Mouse (Mus musculus): ENCODE data around the gene Exoc3l4. TPM values are rescaled to one million over a fixed set of nuclear protein-coding genes. Genes with fewer than 3 reads are reported as not detected.

The Exoc3l4 gene
- polyA plus RNA-seq (2017; shearing (Covaris generic)), result not detected

GRCm38 (mm10) chr12:111416921-111417779, at the start of gene Exoc3l4:
Exoc3l4 (plus strand) TSS chr12:111417017.

GRCm38 (mm10) chr12:111377376-111377973, 39.3 kb upstream of the Exoc3l4 start, which contains the start of gene Cdc42bpb:
Cdc42bpb (minus strand) TSS chr12:111377718.

GRCm38 (mm10) chr12:111406622-111407021, 10.2 kb upstream of the Exoc3l4 start, which contains the start of gene Lbhd2:
Lbhd2 (plus strand) TSS chr12:111406809.

GRCm38 (mm10) chr12:111442309-111443010, 25.6 kb downstream of the Exoc3l4 start, which contains the start of gene Tnfaip2:
Tnfaip2 (plus strand) TSS chr12:111442469.

Other genes starting within 250 kb of the Exoc3l4 start
- gene 4930595D18Rik, start 232.5 kb upstream of the Exoc3l4 start, polyA plus RNA-seq (2017; shearing (Covaris generic)), result 1.6 TPM
- gene Amn, start 145.9 kb upstream of the Exoc3l4 start, polyA plus RNA-seq (2017; shearing (Covaris generic)), result not detected
- not detected for gene Cdc42bpb, start 39.3 kb upstream of the Exoc3l4 start, polyA plus RNA-seq (2017; shearing (Covaris generic))
- gene Lbhd2, start 10.2 kb upstream of the Exoc3l4 start, polyA plus RNA-seq (2017; shearing (Covaris generic)), result not detected
- gene Tnfaip2, start 25.5 kb downstream of the Exoc3l4 start, polyA plus RNA-seq (2017; shearing (Covaris generic)), result not detected
- not detected for gene Gm266, start 68.8 kb downstream of the Exoc3l4 start, polyA plus RNA-seq (2017; shearing (Covaris generic))
- gene Eif5, start 121.0 kb downstream of the Exoc3l4 start, polyA plus RNA-seq (2017; shearing (Covaris generic)), result 107 TPM
- 14.7 TPM for gene Mark3, start 157.5 kb downstream of the Exoc3l4 start, polyA plus RNA-seq (2017; shearing (Covaris generic))

Data from CD4-positive, CD25-positive, alpha-beta regulatory T cell, adult 9 weeks (primary cell).